Mouse (Mus musculus) brain, embryonic 14.5 days (tissue): ENCODE data around the gene 4930558C23Rik.
A peak's percentile ranks its signal among the peaks of the same experiment; 100 is the strongest.

Source experiments
- CTCF ChIP-seq: fragments of 200-500 bp; IDR thresholded peaks from 2 replicates; pipeline ENCODE4 v1.5.1; 2012; ENCODE audit warnings: inconsistent platforms, mild to moderate bottlenecking, moderate library complexity, borderline replicate concordance; ENCODE audit not compliant: insufficient read depth, insufficient read length; ENCODE audit errors: extremely low read depth
- POLR2A ChIP-seq: fragments of 200-500 bp; IDR thresholded peaks from 2 replicates; pipeline ENCODE4 v1.6.1; 2012; ENCODE audit warnings: mild to moderate bottlenecking, inconsistent platforms, borderline replicate concordance; ENCODE audit not compliant: poor library complexity, insufficient read depth, insufficient read length, severe bottlenecking; ENCODE audit errors: extremely low read depth

- TF ChIP-seq CTCF (no peak), POLR2A (peak; percentile 80; the same call in 1 of the 2 replicates)
These were observed 31.7 kb upstream of the 4930558C23Rik start, which contains the start of gene Arnt for GRCm38 (mm10) chr3:95434136-95434982.
